In the genomic region with DNA sequence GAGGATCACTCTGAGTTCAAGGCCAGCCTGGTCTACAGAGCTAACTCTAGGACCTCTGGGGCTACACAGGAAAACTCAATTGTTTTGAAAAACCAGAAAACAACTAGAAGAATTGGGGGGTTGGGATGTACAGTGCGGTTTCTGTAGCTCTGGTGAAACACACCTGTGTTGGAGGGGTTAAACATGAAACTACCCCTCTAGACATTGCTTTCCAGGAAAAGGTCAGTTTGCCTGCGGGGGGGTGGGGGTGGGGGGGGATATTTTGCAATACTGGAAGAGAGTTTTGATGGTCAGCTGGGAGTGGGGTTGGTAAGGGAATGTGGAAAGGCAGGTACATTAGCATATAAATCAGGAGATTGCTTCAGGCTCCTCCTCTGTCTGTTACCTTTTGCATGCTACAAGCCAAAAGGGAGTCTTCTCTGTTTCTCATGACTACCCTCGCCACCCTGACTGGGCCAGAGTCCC, we compare ENCODE assay signal across 9 mouse cellular contexts. TPM values are rescaled to one million over a fixed set of nuclear protein-coding genes. Genes with fewer than 3 reads are reported as not detected.
DNase-seq lines count a peak whose midpoint lies in the region; ATAC-seq and TF ChIP-seq lines count a peak whose summit lies in the region.
"Had no signal": no experiment of that assay in that cellular context is flagged by ENCODE, and none has a peak within 500 bp of the region (broad histone marks: within the 10 kb centered on the region; RNA-seq: fewer than 3 reads in every experiment).

No protein-coding gene starts in this region.

- H3K4me3 ChIP-seq in heart, embryonic 14.5 days (ENCODE audit: control insufficient read depth in 1 of 2, insufficient read depth in 1 of 2, low read depth in 1 of 2, low read length in 2 of 2): peak overlapping the region in 1 of 2 experiments; percentile 33; a peak in 1 of 4 replicates
- peak overlapping the region; percentile 71; the same call in 1 of the 2 replicates for H3K4me3 ChIP-seq in G1E (ENCODE audit: low read depth, low read length)
- H3K4me3 ChIP-seq in hindbrain, embryonic 11.5 days (ENCODE audit: low read depth, low read length): no peak overlapping the region
- H3K4me3 ChIP-seq in midbrain, embryonic 10.5 days: peak overlapping the region; percentile 45

- H3K9me3 ChIP-seq in heart, embryonic 14.5 days (ENCODE audit: control insufficient read depth, low read length): no peaks in the 10 kb centered on the region
- no peaks in the 10 kb centered on the region for H3K9me3 ChIP-seq in G1E (replicated peaks)
- H3K9me3 ChIP-seq in hindbrain, embryonic 11.5 days (ENCODE audit: control insufficient read depth, low read length): no peaks in the 10 kb centered on the region
- H3K9me3 ChIP-seq in midbrain, embryonic 10.5 days (replicated peaks): no peaks in the 10 kb centered on the region

- WGBS in heart, embryonic 14.5 days: 62% methylated on average over 3 of the region's 3 CpGs
- WGBS in hindbrain, embryonic 11.5 days: 66% methylated on average over 3 of the region's 3 CpGs
- 58% methylated on average over 3 of the region's 3 CpGs for WGBS in midbrain, embryonic 10.5 days

- peaks cover 15 to 27% of the 10 kb centered on the region in 2 experiments for H3K4me1 ChIP-seq in heart, embryonic 14.5 days (ENCODE audit: control insufficient read depth in 2 of 2, insufficient read depth in 2 of 2, low read length in 2 of 2)
- peaks cover 61% of the 10 kb centered on the region for H3K4me1 ChIP-seq in G1E (ENCODE audit: insufficient read depth, low read depth, low read length)
- H3K4me1 ChIP-seq in hindbrain, embryonic 11.5 days (replicated peaks; ENCODE audit: control insufficient read depth, insufficient read depth, low read length): peaks cover 6% of the 10 kb centered on the region
- peaks cover 60% of the 10 kb centered on the region for H3K4me1 ChIP-seq in midbrain, embryonic 10.5 days

- no peak for ATAC-seq in heart, embryonic 14.5 days (ENCODE audit: insufficient number of reproducible peaks, insufficient read depth, low FRiP score, low read depth)
- no peak for ATAC-seq in G1E (ENCODE audit: extremely low read depth, insufficient number of reproducible peaks, low FRiP score, poor library complexity, severe bottlenecking)
- no peak for ATAC-seq in hindbrain, embryonic 11.5 days (ENCODE audit: low FRiP score)

- no peaks in the 10 kb centered on the region for H3K27me3 ChIP-seq in heart, embryonic 14.5 days (ENCODE audit: control insufficient read depth, insufficient read depth, low read length)
- no peaks in the 10 kb centered on the region for H3K27me3 ChIP-seq in G1E (ENCODE audit: insufficient read depth, low read length)
- no peaks in the 10 kb centered on the region for H3K27me3 ChIP-seq in hindbrain, embryonic 11.5 days (ENCODE audit: control insufficient read depth, insufficient read depth, low read length)
- no peaks in the 10 kb centered on the region for H3K27me3 ChIP-seq in midbrain, embryonic 10.5 days (ENCODE audit: low read depth, poor library complexity, severe bottlenecking)

- intact Hi-C loops in heart, postnatal 10 days (cut with DNase I): loop anchor here (2.0 kb wide), 1 partner anchor 13 kb away; no protein-coding TSS in a partner anchor

- H3K27ac ChIP-seq in heart, embryonic 14.5 days (replicated peaks in 1 of 2; ENCODE audit: control insufficient read depth in 1 of 2, insufficient read depth in 1 of 2, low read depth in 2 of 2, low read length in 2 of 2): peak overlapping the region; percentile 85 to 93
- H3K27ac ChIP-seq in hindbrain, embryonic 11.5 days (ENCODE audit: low read depth, low read length): no peak overlapping the region
- H3K27ac ChIP-seq in midbrain, embryonic 10.5 days (replicated peaks): peak overlapping the region; percentile 88

- no peaks in the 10 kb centered on the region for H3K36me3 ChIP-seq in heart, embryonic 14.5 days (ENCODE audit: control insufficient read depth, insufficient read depth, low read length)
- peaks cover 14% of the 10 kb centered on the region for H3K36me3 ChIP-seq in G1E (replicated peaks)
- H3K36me3 ChIP-seq in hindbrain, embryonic 11.5 days (ENCODE audit: control insufficient read depth, insufficient read depth, low read length): no peaks in the 10 kb centered on the region
- peaks cover 4% of the 10 kb centered on the region; the same call in 1 of the 2 replicates for H3K36me3 ChIP-seq in midbrain, embryonic 10.5 days

- peak overlapping the region; percentile 63 for H3K9ac ChIP-seq in heart, embryonic 14.5 days (ENCODE audit: low read length)
- H3K9ac ChIP-seq in hindbrain, embryonic 11.5 days (ENCODE audit: low read depth, low read length): no peak overlapping the region

- DNase-seq in heart, postnatal 10 days: no peak
- DNase-seq in G1E (ENCODE audit: low spot score): no peak
- DNase-seq in hindbrain, embryonic 11.5 days (ENCODE audit: low spot score): no peak
- no peak for DNase-seq in midbrain, embryonic 10.5 days (ENCODE audit: low spot score)
- no peak for DNase-seq in ovary, postnatal 36 days (ENCODE audit: low spot score)
- DNase-seq in spleen, postnatal 4 days (ENCODE audit: low spot score in 2 of 2): no peak
- DNase-seq in ovary, adult 18-20 months (ENCODE audit: low spot score): no peak

- H3K4me2 ChIP-seq in heart, embryonic 14.5 days (ENCODE audit: low read length): peak overlapping the region; percentile 71
- peak overlapping the region; percentile 41; the same call in 1 of the 2 replicates for H3K4me2 ChIP-seq in hindbrain, embryonic 11.5 days (replicated peaks; ENCODE audit: low read depth, low read length)

- no peak for TF ChIP-seq CTCF in G1E (IDR thresholded peaks at IDR 0.05; ENCODE audit: low read depth, low read length)

RNA-seq across cellular contexts. Expression of a gene that starts 1.7 kb away (rescaled TPM):
- 19.2 and 19.9 TPM in 2 replicates for polyA plus RNA-seq in heart, embryonic 14.5 days (2014; fragmentation: Nextera tagmentation; extraction: Ambion mirVana)
- total RNA-seq in heart, postnatal 10 days (2021): 10 to 100 TPM; 33.8 to 38.0 TPM
- total RNA-seq in G1E (2014; fragmentation: Nextera tagmentation) (28.1 and 29.6 TPM in 2 replicates), G1E (2017) (16.4 and 16.9 TPM in 2 replicates)
- 83.1 and 97.0 TPM in 2 replicates for polyA plus RNA-seq in G1E (2012)
- polyA plus RNA-seq in hindbrain, embryonic 11.5 days (2014; fragmentation: Nextera tagmentation; extraction: Ambion mirVana): 55.3 and 67.1 TPM in 2 replicates
- polyA plus RNA-seq in midbrain, embryonic 10.5 days (2016; fragmentation: Nextera tagmentation; extraction: Ambion mirVana): 89.4 and 96.6 TPM in 2 replicates

RNA-seq across cellular contexts. Expression of a gene that starts 6.8 kb away (rescaled TPM):
- polyA plus RNA-seq in heart, embryonic 14.5 days (2014; fragmentation: Nextera tagmentation; extraction: Ambion mirVana): 1.2 and 1.5 TPM in 2 replicates
- 1 to 10 TPM in 1 of 2 experiments, under 1 TPM in 1; 0.82 to 1.7 TPM for total RNA-seq in heart, postnatal 10 days (2021)
- total RNA-seq in G1E (2014; fragmentation: Nextera tagmentation) (0.58 and 2.5 TPM in 2 replicates), G1E (2017) (0.12 and 0.27 TPM in 2 replicates)
- 0.19 and 0.29 TPM in 2 replicates for polyA plus RNA-seq in G1E (2012)
- polyA plus RNA-seq in hindbrain, embryonic 11.5 days (2014; fragmentation: Nextera tagmentation; extraction: Ambion mirVana): 0.50 and 1.6 TPM in 2 replicates
- polyA plus RNA-seq in midbrain, embryonic 10.5 days (2016; fragmentation: Nextera tagmentation; extraction: Ambion mirVana): 0.67 and 1.2 TPM in 2 replicates

RNA-seq across cellular contexts. Expression of a gene that starts 20.0 kb away (rescaled TPM):
- 0.19 TPM in 1 of 2 replicates, not detected in the other for polyA plus RNA-seq in heart, embryonic 14.5 days (2014; fragmentation: Nextera tagmentation; extraction: Ambion mirVana)
- total RNA-seq in heart, postnatal 10 days (2021): not detected
- not detected in 2 replicates for total RNA-seq in G1E (2014; fragmentation: Nextera tagmentation)
- 0.16 and 0.23 TPM in 2 replicates for total RNA-seq in G1E (2017)
- not detected in 2 replicates for polyA plus RNA-seq in G1E (2012)
- not detected in 2 replicates for polyA plus RNA-seq in hindbrain, embryonic 11.5 days (2014; fragmentation: Nextera tagmentation; extraction: Ambion mirVana)
- polyA plus RNA-seq in midbrain, embryonic 10.5 days (2016; fragmentation: Nextera tagmentation; extraction: Ambion mirVana): not detected in 2 replicates
- total RNA-seq: megakaryocyte progenitor cell, adult 5-6 weeks had no signal

RNA-seq across cellular contexts. Expression of a gene that starts 37.8 kb away (rescaled TPM):
- polyA plus RNA-seq in heart, embryonic 14.5 days (2014; fragmentation: Nextera tagmentation; extraction: Ambion mirVana): 50.6 and 59.6 TPM in 2 replicates
- total RNA-seq in heart, postnatal 10 days (2021): 10 to 100 TPM; 52.7 to 57.9 TPM
- total RNA-seq in G1E (2014; fragmentation: Nextera tagmentation): 33.9 and 37.5 TPM in 2 replicates
- 3.1 and 3.4 TPM in 2 replicates for total RNA-seq in G1E (2017)
- 30.3 and 32.2 TPM in 2 replicates for polyA plus RNA-seq in G1E (2012)
- 58.5 and 58.8 TPM in 2 replicates for polyA plus RNA-seq in hindbrain, embryonic 11.5 days (2014; fragmentation: Nextera tagmentation; extraction: Ambion mirVana)
- 85.4 and 99.8 TPM in 2 replicates for polyA plus RNA-seq in midbrain, embryonic 10.5 days (2016; fragmentation: Nextera tagmentation; extraction: Ambion mirVana)
